Mouse (Mus musculus) CH12.LX (cell line): Measurements from ENCODE around the gene Chrnb1. TPM values are rescaled to one million over a fixed set of nuclear protein-coding genes. Genes with fewer than 3 reads are reported as not detected.

Experiments
- DNase-seq: peaks from one replicate; pipeline ENCODE4 v3.0.0-alpha.2; 2013; ENCODE audit errors: extremely low read depth
- H3K27ac ChIP-seq: 2 replicates; pipeline ENCODE4 v1.5.1; 2012; ENCODE audit warnings: low read depth, mild to moderate bottlenecking, control low read depth, moderate library complexity; ENCODE audit not compliant: insufficient read depth
- H3K27me3 ChIP-seq: replicated peaks from 2 replicates; pipeline ENCODE3; 2012; ENCODE audit warnings: inconsistent platforms
- H3K36me3 ChIP-seq, 2 experiments: replicated peaks in 1 of 2; 2 replicates each; pipeline versions ENCODE3 to v1.6.1; 2012; ENCODE audit warnings: inconsistent platforms in 1 of 2, low read length in 1 of 2, mild to moderate bottlenecking in 1 of 2, mixed read lengths in 1 of 2, moderate library complexity in 1 of 2; ENCODE audit not compliant: control insufficient read depth in 1 of 2, insufficient read depth in 1 of 2
- H3K4me1 ChIP-seq, 2 experiments: 2 replicates each; pipeline ENCODE4 v1.6.1; 2012; ENCODE audit warnings: inconsistent platforms in 1 of 2, moderate library complexity in 1 of 2; ENCODE audit not compliant: insufficient read depth in 2 of 2, control insufficient read depth in 1 of 2
- H3K4me2 ChIP-seq: 2 replicates; pipeline ENCODE4 v1.6.1; 2012; ENCODE audit warnings: low read depth, mild to moderate bottlenecking, control low read depth; ENCODE audit not compliant: poor library complexity, insufficient read depth, severe bottlenecking
- H3K4me3 ChIP-seq, 3 experiments: fragments of 150-350 bp in 1 of 3; sonication (generic) in 1 of 3; replicated peaks in 1 of 3; 2 replicates each; pipeline versions ENCODE3 to v1.5.1; 2011 to 2012; ENCODE audit warnings: low read depth in 2 of 3, low read length in 2 of 3, mild to moderate bottlenecking in 2 of 3, moderate library complexity in 2 of 3, control low read depth in 1 of 3, improper control_type of control experiment in 1 of 3, inconsistent platforms in 1 of 3, mixed read lengths in 1 of 3; ENCODE audit not compliant: poor library complexity in 1 of 3
- H3K79me2 ChIP-seq: replicated peaks from 2 replicates; pipeline ENCODE4 v1.6.1; 2012; ENCODE audit warnings: mild to moderate bottlenecking, moderate library complexity; ENCODE audit not compliant: control insufficient read depth, poor library complexity, insufficient read depth, severe bottlenecking; ENCODE audit errors: extremely low read depth
- H3K9ac ChIP-seq: 2 replicates; pipeline ENCODE4 v1.6.1; 2012; ENCODE audit warnings: low read depth, mild to moderate bottlenecking, control low read depth, moderate library complexity; ENCODE audit not compliant: insufficient read depth
- H3K9me3 ChIP-seq: replicated peaks from 2 replicates; pipeline ENCODE3; 2012; ENCODE audit warnings: low read length, inconsistent platforms, mixed read lengths
- CHD2 ChIP-seq: IDR thresholded peaks from 2 replicates; pipeline ENCODE4 v1.6.1; 2011; ENCODE audit warnings: low read length, improper control_type of control experiment
- CTCF ChIP-seq, 2 experiments: IDR thresholded peaks in 1 of 2; conservative IDR thresholded peaks in 1 of 2; 2 replicates each; pipeline ENCODE4 v1.5.1; 2011 to 2012; ENCODE audit warnings: low read depth in 2 of 2, low read length in 2 of 2, improper control_type of control experiment in 1 of 2, inconsistent platforms in 1 of 2, mild to moderate bottlenecking in 1 of 2, moderate library complexity in 1 of 2
- ELF1 ChIP-seq: IDR thresholded peaks from 2 replicates; pipeline ENCODE4 v1.6.1; 2014; ENCODE audit warnings: low read depth, mild to moderate bottlenecking, inconsistent platforms, low read length, improper control_type of control experiment
- EP300 ChIP-seq: IDR thresholded peaks from 2 replicates; pipeline ENCODE4 v1.6.1; 2011; ENCODE audit warnings: low read length, improper control_type of control experiment
- IRF4 ChIP-seq: IDR thresholded peaks from 2 replicates; pipeline ENCODE4 v1.6.1; 2014; ENCODE audit warnings: low read depth, mild to moderate bottlenecking, inconsistent platforms, low read length, improper control_type of control experiment
- MAX ChIP-seq: IDR thresholded peaks from 2 replicates; pipeline ENCODE4 v1.6.1; 2011; ENCODE audit warnings: low read length, improper control_type of control experiment
- MXI1 ChIP-seq: IDR thresholded peaks from 2 replicates; pipeline ENCODE4 v1.6.1; 2011; ENCODE audit warnings: mild to moderate bottlenecking, low read depth, low read length, improper control_type of control experiment
- MYC ChIP-seq: IDR thresholded peaks from 2 replicates; pipeline ENCODE4 v1.6.1; 2011; ENCODE audit warnings: low read depth, mild to moderate bottlenecking, improper control_type of control experiment, low read length
- POLR2AphosphoS2 ChIP-seq: IDR thresholded peaks from 2 replicates; pipeline ENCODE4 v1.6.1; 2011; ENCODE audit warnings: low read depth, low read length, improper control_type of control experiment
- RAD21 ChIP-seq: IDR thresholded peaks from 2 replicates; pipeline ENCODE4 v1.6.1; 2011; ENCODE audit warnings: low read depth, mild to moderate bottlenecking, low read length, improper control_type of control experiment, moderate library complexity
- RCOR1 ChIP-seq: conservative IDR thresholded peaks from 2 replicates; pipeline ENCODE4 v1.6.1; 2012; ENCODE audit warnings: low read depth, mild to moderate bottlenecking, inconsistent platforms, low read length, improper control_type of control experiment
- SMC3 ChIP-seq: IDR thresholded peaks from 2 replicates; pipeline ENCODE4 v1.6.1; 2011; ENCODE audit warnings: low read depth, low read length, improper control_type of control experiment
- TBP ChIP-seq: conservative IDR thresholded peaks from 2 replicates; pipeline ENCODE4 v1.6.1; 2011; ENCODE audit warnings: low read depth, low read length, improper control_type of control experiment
- USF1 ChIP-seq: IDR thresholded peaks from 2 replicates; pipeline ENCODE4 v1.6.1; 2014; ENCODE audit warnings: low read depth, mild to moderate bottlenecking, inconsistent platforms, low read length, improper control_type of control experiment
- USF2 ChIP-seq: conservative IDR thresholded peaks from 2 replicates; pipeline ENCODE4 v1.6.1; 2011; ENCODE audit warnings: low read depth, low read length, improper control_type of control experiment
- ZC3H11A ChIP-seq: IDR thresholded peaks from 2 replicates; pipeline ENCODE4 v1.6.1; 2012; ENCODE audit warnings: low read depth, mild to moderate bottlenecking, inconsistent platforms, low read length, improper control_type of control experiment
- ZMIZ1 ChIP-seq: IDR thresholded peaks from 2 replicates; pipeline ENCODE4 v1.6.1; 2012; ENCODE audit warnings: low read depth, mild to moderate bottlenecking, inconsistent platforms, low read length, improper control_type of control experiment
- ZNF384 ChIP-seq: IDR thresholded peaks from 2 replicates; pipeline ENCODE4 v1.6.1; 2012; ENCODE audit warnings: low read depth, low read length, improper control_type of control experiment, inconsistent platforms
- dilution Hi-C: fragments of 300-500 bp; cut with MboI; formaldehyde crosslinking; loops from 2 replicates; pipeline ENCODE4 v1.14.3; 2020; ENCODE audit warnings: low sequenced_read_pairs; ENCODE audit not compliant: extremely low pct_unique_long_range_greater_than_20kb, extremely low pct_ligation_motif_present
- in situ Hi-C: fragments of 300-500 bp; cut with MboI; formaldehyde crosslinking; loops from 3 replicates; pipeline ENCODE4 v1.14.3; 2019; ENCODE audit warnings: low sequenced_read_pairs, low pct_ligation_motif_present, low pct_unique_long_range_greater_than_20kb, mixed read lengths
- polyA plus RNA-seq: library from polyadenylated mRNA; unstranded; fragments of >175 nt; gene quantifications from 2 replicates; pipeline ENCODE4 v1.2.1, GENCODE M21; 2012; ENCODE audit warnings: low read depth; ENCODE audit not compliant: insufficient read length
- total RNA-seq, 2 experiments: library from RNA; depleted of rRNA; stranded (reverse); fragments of 300-350 nt in 1 of 2; fragments of >200 nt in 1 of 2; gene quantifications; 2 replicates each; pipeline ENCODE4 v1.2.3; 2012 to 2014

Chrnb1 gene
- total and polyA plus RNA-seq, 3 experiments = 1.9 to 5.9 (median 2.2) TPM

- no peaks in the 10 kb centered on the region for H3K79me2 ChIP-seq
- no peak overlapping the region for H3K4me2 ChIP-seq
- H3K27me3 ChIP-seq = peaks cover 65% of the 10 kb centered on the region
- H3K9ac ChIP-seq = no peak overlapping the region
- H3K9me3 ChIP-seq = peaks cover 19% of the 10 kb centered on the region
- H3K4me1 ChIP-seq = peaks cover 3 to 24% of the 10 kb centered on the region in 2 experiments; a peak in 2 of 4 replicates
- in situ Hi-C loops (no loop called here), dilution Hi-C loops (no loop called here)
- H3K27ac ChIP-seq = no peak overlapping the region
- H3K36me3 ChIP-seq = no peaks in the 10 kb centered on the region
- no peak for TF ChIP-seq USF2
- no peak for TF ChIP-seq IRF4
- peak; percentile 44; the same call in 1 of the 2 replicates for TF ChIP-seq ZNF384
- no peak for TF ChIP-seq ZC3H11A
- peak in 1 of 2 experiments; percentile 51; a peak in 2 of 4 replicates for TF ChIP-seq CTCF (conservative IDR thresholded peaks at IDR 0.05 in 1 of 2, IDR thresholded peaks at IDR 0.05 in 1 of 2; ENCODE audit: low read depth in 2 of 2, low read length in 2 of 2)
- TF ChIP-seq USF1 = no peak
- TF ChIP-seq POLR2AphosphoS2 = no peak
- TF ChIP-seq MYC = no peak
- TF ChIP-seq RAD21 = peak; percentile 41
- TF ChIP-seq SMC3 = peak; percentile 33
- no peak for TF ChIP-seq MAX
- TF ChIP-seq CHD2 = no peak
- TF ChIP-seq EP300 = no peak
- no peak for TF ChIP-seq ZMIZ1
- TF ChIP-seq TBP = no peak
- no peak for TF ChIP-seq RCOR1
- H3K4me3 ChIP-seq = no peak overlapping the region
- DNase-seq = no peak
Observed at GRCm38 (mm10) chr11:69806378-69806777, 10.6 kb upstream of the Chrnb1 start.

DNA sequence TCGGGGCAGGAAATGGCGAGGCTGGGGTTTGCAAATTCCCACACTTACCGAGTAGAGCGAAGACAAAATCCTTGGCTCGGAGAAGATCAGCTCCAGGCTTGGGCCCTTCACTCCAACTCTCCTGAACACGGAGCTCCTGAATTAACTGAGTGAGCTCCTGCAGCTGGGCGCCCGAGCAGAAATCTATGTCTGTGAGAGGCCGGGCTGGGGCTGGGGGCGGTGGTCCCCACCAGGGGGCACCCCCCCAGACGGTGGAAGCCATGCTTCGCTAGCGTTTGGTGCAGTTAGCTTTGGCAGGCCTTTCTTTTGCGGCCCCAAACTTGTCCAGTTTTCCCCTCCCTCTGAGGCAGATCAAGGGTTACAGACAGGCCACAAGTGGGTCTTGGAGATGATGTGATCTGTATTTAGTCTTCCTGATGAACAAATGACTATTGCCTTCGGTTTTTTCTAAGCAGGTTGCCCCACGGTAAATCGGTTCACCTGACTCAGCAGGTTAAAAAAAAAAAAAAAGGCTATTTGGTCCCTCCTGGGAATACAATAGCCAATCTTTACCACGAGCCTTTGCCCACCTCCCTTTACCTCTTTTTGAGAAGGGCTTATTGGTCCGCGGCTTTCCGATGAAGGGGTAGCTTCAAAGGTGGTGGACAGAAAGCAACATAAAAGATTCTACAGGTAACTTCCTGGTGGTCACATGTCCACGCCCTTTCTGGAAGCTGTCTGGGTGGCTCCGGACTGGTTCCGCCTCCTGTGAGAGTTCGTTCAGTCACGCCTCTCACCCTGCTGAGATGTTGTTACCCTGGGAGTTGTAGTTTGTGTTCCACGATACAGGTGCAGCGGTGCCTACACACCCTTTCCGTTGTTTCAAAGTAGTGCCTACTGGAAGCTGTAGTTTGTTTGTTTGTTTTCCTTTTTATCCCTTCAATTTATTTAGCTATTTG lies 9.5 kb upstream of the Chrnb1 start, which contains the start of gene Tmem102:
TSS of gene Tmem102 (minus strand) at position 653 of the 938 bp plus-strand sequence.
- in situ Hi-C loops = loop anchor here (5.0 kb wide), 1 partner anchor 72 kb away; the partner anchor contains the start of gene Tmem95
- H3K4me1 ChIP-seq = peaks cover 5 to 29% of the 10 kb centered on the region in 2 experiments; a peak in 3 of 4 replicates
- H3K27me3 ChIP-seq = peaks cover 59% of the 10 kb centered on the region
- no peak within 1 kb of the TSS for H3K4me3 ChIP-seq
- no peak within 1 kb of the TSS for H3K27ac ChIP-seq
- H3K9ac ChIP-seq = no peak within 1 kb of the TSS
- no peak within 1 kb of the TSS for H3K4me2 ChIP-seq
- no peak for DNase-seq
- TF ChIP-seq TBP (no peak), ELF1 (no peak), MXI1 (no peak), CTCF (conservative IDR thresholded peaks at IDR 0.05 in 1 of 2, IDR thresholded peaks at IDR 0.05 in 1 of 2; ENCODE audit: low read depth in 2 of 2, low read length in 2 of 2) (0 out of 4 replicates have a peak, but pooled peaks of 1 of the 2 experiments have one; percentile 4)
- dilution Hi-C loops = no loop called here
- H3K79me2 ChIP-seq = no peaks in the 10 kb centered on the region
- peaks cover 22% of the 10 kb centered on the region for H3K9me3 ChIP-seq
- H3K36me3 ChIP-seq = no peaks in the 10 kb centered on the region
